Comparison of ENCODE assay signal across 8 mouse cellular contexts in genomic region chr10:24711480-24712366, GRCm38 (mm10). TPM values are rescaled to one million over a fixed set of nuclear protein-coding genes. Genes with fewer than 3 reads are reported as not detected.
DNase-seq lines count a peak whose midpoint lies in the region; ATAC-seq lines count a peak whose summit lies in the region.

TSS of gene Enpp1 (minus strand) at chr10:24712159.

- ATAC-seq in activated CD4-positive, CD25-positive, alpha-beta regulatory T cell, adult 4 months: peak; percentile 69
- ATAC-seq in common myeloid progenitor, adult 5-6 weeks (replicated peaks; ENCODE audit: low read depth, poor library complexity, severe bottlenecking): peak; percentile 76
- ATAC-seq in inflammation-experienced regulatory T-cells, adult 6 months: peak; percentile 57
- ATAC-seq in limb, embryonic 15.5 days (ENCODE audit: insufficient number of reproducible peaks, low FRiP score, low TSS enrichment, low read depth): peak; percentile 76
- peak; percentile 80 for ATAC-seq in midbrain, embryonic 14.5 days (ENCODE audit: low FRiP score, low TSS enrichment)

- H3K36me3 ChIP-seq in limb, embryonic 15.5 days: no peaks in the 10 kb centered on the region
- no peaks in the 10 kb centered on the region for H3K36me3 ChIP-seq in midbrain, embryonic 14.5 days (ENCODE audit: control insufficient read depth, insufficient read depth, low read length)

- peak within 1 kb of the TSS; percentile 66 for H3K4me3 ChIP-seq in limb, embryonic 15.5 days
- H3K4me3 ChIP-seq in midbrain, embryonic 14.5 days (replicated peaks; ENCODE audit: low read depth, low read length): peak within 1 kb of the TSS; percentile 62

- DNase-seq in gastrocnemius, postnatal 4 days (ENCODE audit: low spot score in 2 of 2): peak; percentile 57 to 69
- DNase-seq in midbrain, embryonic 14.5 days: peak; percentile 59
- peak; percentile 37 for DNase-seq in spleen, adult 12 weeks (ENCODE audit: low spot score)
- DNase-seq in adipocyte (ENCODE audit: low spot score): no peak

- no peaks in the 10 kb centered on the region for H3K27me3 ChIP-seq in limb, embryonic 15.5 days
- peaks cover 11% of the 10 kb centered on the region; the same call in 1 of the 2 replicates for H3K27me3 ChIP-seq in midbrain, embryonic 14.5 days (ENCODE audit: control insufficient read depth, insufficient read depth, low read length)

- peak within 1 kb of the TSS; percentile 57 for H3K9ac ChIP-seq in limb, embryonic 15.5 days
- H3K9ac ChIP-seq in midbrain, embryonic 14.5 days (replicated peaks; ENCODE audit: low read length): peak within 1 kb of the TSS; percentile 66

- H3K4me1 ChIP-seq in limb, embryonic 15.5 days: peaks cover 13% of the 10 kb centered on the region; the same call in 1 of the 2 replicates
- peaks cover 7% of the 10 kb centered on the region; the same call in 1 of the 2 replicates for H3K4me1 ChIP-seq in midbrain, embryonic 14.5 days (ENCODE audit: control insufficient read depth, insufficient read depth, low read length)

- no peaks in the 10 kb centered on the region for H3K9me3 ChIP-seq in limb, embryonic 15.5 days
- H3K9me3 ChIP-seq in midbrain, embryonic 14.5 days (ENCODE audit: control insufficient read depth, low read length): no peaks in the 10 kb centered on the region

- H3K4me2 ChIP-seq in limb, embryonic 15.5 days: peak within 1 kb of the TSS; percentile 91
- H3K4me2 ChIP-seq in midbrain, embryonic 14.5 days (ENCODE audit: low read length): peak within 1 kb of the TSS; percentile 100

- under 1% methylated on average over 75 of the region's 79 CpGs for WGBS in limb, embryonic 15.5 days
- under 1% methylated on average over 74 of the region's 79 CpGs for WGBS in midbrain, embryonic 14.5 days

- peak within 1 kb of the TSS; percentile 59 for H3K27ac ChIP-seq in limb, embryonic 15.5 days
- H3K27ac ChIP-seq in midbrain, embryonic 14.5 days (replicated peaks; ENCODE audit: low read depth, low read length): no peak within 1 kb of the TSS

RNA-seq across cellular contexts. Expression of gene Enpp1, which starts in this region (rescaled TPM):
- 10 to 100 TPM; 12.1 to 13.2 TPM for polyA plus RNA-seq in activated CD4-positive, CD25-positive, alpha-beta regulatory T cell, adult 4 months (2017; shearing (Covaris generic))
- total RNA-seq in common myeloid progenitor, adult 5-6 weeks (2017): 3.3 and 4.8 TPM in 2 replicates
- total RNA-seq in gastrocnemius, postnatal 4 days (2021): 1 to 10 TPM; 8.0 to 9.7 TPM
- polyA plus RNA-seq in inflammation-experienced regulatory T-cells, adult 6 months (2017; shearing (Covaris generic)): 10 to 100 TPM; 10.5 to 17.8 (median 13.0) TPM
- 9.4 and 10.9 TPM in 2 replicates for polyA plus RNA-seq in limb, embryonic 15.5 days (2015; fragmentation: Nextera tagmentation; extraction: Ambion mirVana)
- polyA plus RNA-seq in midbrain, embryonic 14.5 days (2014; fragmentation: Nextera tagmentation; extraction: Ambion mirVana): 0.55 and 4.2 TPM in 2 replicates
